In genomic region chr16:34806883-34807767, GRCm38 (mm10) we compare ENCODE assay signal across 8 mouse cellular contexts.
DNase-seq lines count a peak whose midpoint lies in the region; ATAC-seq lines count a peak whose summit lies in the region.

No protein-coding gene starts in this region.

- no peak overlapping the region for H3K4me3 ChIP-seq in heart, embryonic 11.5 days (ENCODE audit: low read depth, low read length)

- no peak overlapping the region for H3K9ac ChIP-seq in heart, embryonic 11.5 days (ENCODE audit: low read depth, low read length)

- intact Hi-C loops in left cerebral cortex, postnatal 4 days (cut with DNase I) = no loop called here

- no peaks in the 10 kb centered on the region for H3K36me3 ChIP-seq in heart, embryonic 11.5 days (ENCODE audit: control insufficient read depth, insufficient read depth, low read length)

- 28% methylated on average over 16 of the region's 16 CpGs for WGBS in heart, embryonic 11.5 days (ENCODE audit: insufficient replicate concordance)

- H3K4me1 ChIP-seq in heart, embryonic 11.5 days (ENCODE audit: control insufficient read depth, insufficient read depth, low read length) = peaks cover 4% of the 10 kb centered on the region; the same call in 1 of the 2 replicates

- peak overlapping the region; percentile 27 for H3K4me2 ChIP-seq in heart, embryonic 11.5 days

- no peak overlapping the region for H3K27ac ChIP-seq in heart, embryonic 11.5 days (ENCODE audit: low read depth, low read length)

- DNase-seq in left cerebral cortex, postnatal 4 days = peak; percentile 5
- DNase-seq in left cerebral cortex, adult 9 months (ENCODE audit: low spot score in 2 of 2) = no peak
- DNase-seq in kidney, postnatal 10 days = peak; percentile 41
- peak; percentile 51 for DNase-seq in lung, postnatal 25 days (ENCODE audit: low spot score)
- DNase-seq in MN1 (ENCODE audit: low spot score) = no peak
- no peak for DNase-seq in left cerebral cortex, adult 8-10 months (ENCODE audit: low spot score in 2 of 2)
- no peak for DNase-seq in spleen, postnatal 4 days (ENCODE audit: low spot score in 2 of 2)

- H3K27me3 ChIP-seq in heart, embryonic 11.5 days (ENCODE audit: control insufficient read depth, insufficient read depth, low read length) = 0 out of 2 replicates have a peak, but pooled peaks cover 3% of the 10 kb centered on the region

- no peaks in the 10 kb centered on the region for H3K9me3 ChIP-seq in heart, embryonic 11.5 days (replicated peaks; ENCODE audit: control insufficient read depth, low read length)

- ATAC-seq in heart, embryonic 11.5 days (replicated peaks; ENCODE audit: insufficient number of reproducible peaks, low FRiP score, low TSS enrichment) = no peak

Comparison
In these comparisons a context has a peak if more than half of its experiments do, and no peak if none do; other contexts are left out.
1. DNase-seq: peak in left cerebral cortex, postnatal 4 days (single experiment), kidney, postnatal 10 days (single experiment) and lung, postnatal 25 days (single experiment); none in left cerebral cortex, adult 9 months (0 of 2), MN1 (single experiment), left cerebral cortex, adult 8-10 months (0 of 2) and spleen, postnatal 4 days (0 of 2).